ENCODE assay signal across 25 mouse cellular contexts in the genomic region with DNA sequence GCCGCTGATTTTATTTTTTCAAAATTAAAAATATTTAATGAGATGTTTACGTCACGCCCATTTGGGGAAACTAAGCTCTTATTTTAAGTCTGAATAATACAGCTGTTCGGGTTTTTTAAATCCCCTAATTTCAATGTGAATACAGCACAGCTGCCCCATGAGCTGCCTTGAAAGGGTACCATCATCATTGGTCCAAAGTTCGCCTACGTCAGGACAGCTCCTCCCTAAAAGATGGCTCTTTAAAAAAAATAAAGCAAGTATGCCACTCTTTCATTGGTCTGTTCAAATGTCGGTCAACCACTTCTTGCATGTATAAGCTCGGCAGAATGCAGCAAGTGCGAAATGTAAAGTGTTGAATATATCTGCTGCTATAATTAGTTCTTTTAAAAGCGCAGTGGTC.
A peak's percentile ranks its signal among the peaks of the same experiment; 100 is the strongest.
DNase-seq lines count a peak whose midpoint lies in the region; ATAC-seq and TF ChIP-seq lines count a peak whose summit lies in the region.
"Had no signal": no experiment of that assay in that cellular context is flagged by ENCODE, and none has a peak within 500 bp of the region (broad histone marks: within the 10 kb centered on the region; RNA-seq: fewer than 3 reads in every experiment).

No protein-coding gene starts in this region.

- no peaks in the 10 kb centered on the region for H3K36me3 ChIP-seq in forebrain, embryonic 15.5 days
- H3K36me3 ChIP-seq in forebrain, embryonic 12.5 days (replicated peaks) = no peaks in the 10 kb centered on the region
- H3K36me3 ChIP-seq in ES-E14 (ENCODE audit: control insufficient read depth, insufficient read depth, low read length, poor library complexity, severe bottlenecking) = no peaks in the 10 kb centered on the region
- H3K36me3 ChIP-seq in forebrain, embryonic 16.5 days (ENCODE audit: control insufficient read depth, insufficient read depth) = no peaks in the 10 kb centered on the region
- H3K36me3 ChIP-seq: heart, embryonic 10.5 days; heart, embryonic 13.5 days had no signal

- peak; percentile 63 for ATAC-seq in forebrain, embryonic 15.5 days (replicated peaks)
- ATAC-seq in forebrain, embryonic 12.5 days (ENCODE audit: low FRiP score) = no peak
- ATAC-seq in forebrain, embryonic 16.5 days = peak; percentile 61
- ATAC-seq: CD4-positive, CD25-positive, alpha-beta regulatory T cell, adult 4 months; hindbrain, postnatal 0 days; inflammation-experienced regulatory T-cells, adult 6 months; intestine, embryonic 16.5 days had no signal

- in situ Hi-C loops in ES-E14 (cut with MboI; ENCODE audit: low sequenced_read_pairs in 2 of 2, unreplicated experiment in 2 of 2) = no loop called here

- intact Hi-C loops in left cerebral cortex, postnatal 10 days (cut with DNase I) = no loop called here

- H3K4me3 ChIP-seq in forebrain, embryonic 15.5 days = no peak overlapping the region
- no peak overlapping the region for H3K4me3 ChIP-seq in forebrain, embryonic 12.5 days (replicated peaks)
- H3K4me3 ChIP-seq in ES-E14 (ENCODE audit: insufficient read depth in 1 of 2, low read depth in 1 of 2, low read length in 2 of 2, poor library complexity in 1 of 2, severe bottlenecking in 1 of 2) = no peak overlapping the region; a peak in 1 of 4 replicates
- no peak overlapping the region for H3K4me3 ChIP-seq in forebrain, embryonic 16.5 days (replicated peaks; ENCODE audit: low read length)
- H3K4me3 ChIP-seq: heart, adult 2 months; heart, embryonic 10.5 days; heart, embryonic 13.5 days had no signal

- peaks cover 7% of the 10 kb centered on the region; the same call in 1 of the 2 replicates for H3K4me1 ChIP-seq in forebrain, embryonic 15.5 days
- H3K4me1 ChIP-seq in forebrain, embryonic 12.5 days = no peaks in the 10 kb centered on the region
- H3K4me1 ChIP-seq in ES-E14 (ENCODE audit: control insufficient read depth in 2 of 2, insufficient read depth in 2 of 2, low read length in 2 of 2, poor library complexity in 1 of 2) = no peaks in the 10 kb centered on the region
- H3K4me1 ChIP-seq in forebrain, embryonic 16.5 days (replicated peaks; ENCODE audit: control insufficient read depth, insufficient read depth, low read length) = peaks cover 2% of the 10 kb centered on the region; the same call in 1 of the 2 replicates
- H3K4me1 ChIP-seq: heart, embryonic 10.5 days; heart, embryonic 13.5 days had no signal

- no peak overlapping the region for H3K9ac ChIP-seq in forebrain, embryonic 15.5 days (replicated peaks)
- no peak overlapping the region for H3K9ac ChIP-seq in forebrain, embryonic 12.5 days
- no peak overlapping the region for H3K9ac ChIP-seq in ES-E14 (ENCODE audit: insufficient read depth, low read depth, low read length, poor library complexity, severe bottlenecking)
- no peak overlapping the region for H3K9ac ChIP-seq in forebrain, embryonic 16.5 days (replicated peaks; ENCODE audit: low read depth, low read length)
- H3K9ac ChIP-seq: heart, embryonic 13.5 days; hindbrain, embryonic 14.5 days had no signal

- WGBS in forebrain, embryonic 15.5 days = 70% methylated on average over 10 of the region's 10 CpGs
- WGBS in forebrain, embryonic 12.5 days = 78% methylated on average over 10 of the region's 10 CpGs
- WGBS in forebrain, embryonic 16.5 days = 72% methylated on average over 10 of the region's 10 CpGs

- H3K27me3 ChIP-seq in forebrain, embryonic 15.5 days = no peaks in the 10 kb centered on the region
- H3K27me3 ChIP-seq in forebrain, embryonic 12.5 days = no peaks in the 10 kb centered on the region
- H3K27me3 ChIP-seq in forebrain, embryonic 16.5 days (replicated peaks; ENCODE audit: control insufficient read depth, insufficient read depth, low read length) = no peaks in the 10 kb centered on the region
- H3K27me3 ChIP-seq: heart, embryonic 13.5 days had no signal

- no peak overlapping the region for H3K27ac ChIP-seq in forebrain, embryonic 15.5 days (replicated peaks)
- no peak overlapping the region for H3K27ac ChIP-seq in forebrain, embryonic 12.5 days
- no peak overlapping the region for H3K27ac ChIP-seq in ES-E14 (ENCODE audit: insufficient read depth, low read depth, low read length, poor library complexity, severe bottlenecking)
- no peak overlapping the region for H3K27ac ChIP-seq in forebrain, embryonic 16.5 days (ENCODE audit: low read length)
- H3K27ac ChIP-seq: heart, adult 2 months; heart, embryonic 10.5 days; heart, embryonic 13.5 days; hindbrain, embryonic 14.5 days; hindbrain, postnatal 0 days had no signal

- H3K4me2 ChIP-seq in forebrain, embryonic 15.5 days (replicated peaks) = no peak overlapping the region
- H3K4me2 ChIP-seq in forebrain, embryonic 12.5 days = no peak overlapping the region
- H3K4me2 ChIP-seq in forebrain, embryonic 16.5 days (ENCODE audit: low read length) = no peak overlapping the region
- H3K4me2 ChIP-seq: heart, embryonic 13.5 days; hindbrain, embryonic 14.5 days had no signal

- DNase-seq in ES-E14 (ENCODE audit: low read depth, low spot score) (no peak), R1 (ENCODE audit: low read depth, low spot score) (peak; percentile 23)
- DNase-seq in left cerebral cortex, postnatal 10 days (ENCODE audit: extremely low spot score in 1 of 2, low spot score in 2 of 2) = no peak
- DNase-seq in cerebellum, adult 11-12 months = no peak
- no peak for DNase-seq in urinary bladder, adult 2 months (ENCODE audit: low spot score)
- DNase-seq: adrenal gland, postnatal 10 days; adrenal gland, postnatal 36 days; cerebellum, adult 18-20 months; cerebellum, adult 9-10 months; cerebellum, postnatal 14 days; gastrocnemius, postnatal 25 days; heart, adult 2 months; heart, postnatal 14 days; heart, postnatal 4 days; kidney, adult 18-20 months had no signal

- H3K9me3 ChIP-seq in forebrain, embryonic 15.5 days = no peaks in the 10 kb centered on the region
- H3K9me3 ChIP-seq in forebrain, embryonic 12.5 days = no peaks in the 10 kb centered on the region
- no peaks in the 10 kb centered on the region for H3K9me3 ChIP-seq in ES-E14 (ENCODE audit: control insufficient read depth, insufficient read depth, low read depth, low read length)
- H3K9me3 ChIP-seq in forebrain, embryonic 16.5 days (ENCODE audit: control insufficient read depth, low read length) = no peaks in the 10 kb centered on the region
- H3K9me3 ChIP-seq: heart, embryonic 10.5 days; heart, embryonic 13.5 days had no signal

TF ChIP-seq in ES-E14, 5 proteins besides CTCF, POLR2A, EP300 and RAD21:
- TF ChIP-seq ZNF384 (IDR thresholded peaks at IDR 0.05; ENCODE audit: low read depth, low read length) = peak; percentile 70
- no peak for TF ChIP-seq ZC3H11A (IDR thresholded peaks at IDR 0.05; ENCODE audit: borderline replicate concordance, low read depth, low read length)
TF ChIP-seq in ES-E14: peak in this region for 1.
